Mouse (Mus musculus): ENCODE results near the gene Cyp51.

DNA sequence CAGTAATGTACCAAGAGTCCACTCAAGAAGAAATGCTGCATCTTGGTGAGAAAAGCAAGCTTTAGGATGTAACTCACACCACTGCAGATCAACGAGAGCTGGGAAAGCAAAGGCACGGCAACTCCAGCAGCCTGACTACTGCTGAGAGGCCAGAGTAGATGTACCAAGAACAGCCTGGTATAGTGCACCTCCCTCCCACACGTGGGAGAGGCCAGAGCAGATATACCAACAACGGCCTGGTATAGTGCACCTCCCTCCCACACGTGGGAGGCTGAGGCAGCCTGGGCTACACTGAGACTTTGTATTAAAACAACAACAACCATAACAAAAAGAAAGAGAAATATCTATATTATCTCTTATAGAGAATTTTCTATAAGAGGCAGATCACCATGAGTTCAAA is 16.4 kb downstream of the Cyp51 start:
- TF ChIP-seq POLR2A (IDR thresholded peaks at IDR 0.05; ENCODE audit: low read depth, low read length) (no peak), CTCF (IDR thresholded peaks at IDR 0.05; ENCODE audit: extremely low read depth, insufficient read depth, insufficient read length, insufficient replicate concordance) (no peak)
